Mouse (Mus musculus): Measurements from ENCODE around the gene Tmem95. TPM values are rescaled to one million over a fixed set of nuclear protein-coding genes. Genes with fewer than 3 reads are reported as not detected.
A peak's percentile ranks its signal among the peaks of the same experiment; 100 is the strongest.
"Not testable (repeated sequence)": the region's sequence is repeated elsewhere in the genome, so short reads cannot be mapped to it uniquely, and the experiment has no call there.

Tmem95 gene
- polyA plus RNA-seq, 2 experiments = not detected

DNA sequence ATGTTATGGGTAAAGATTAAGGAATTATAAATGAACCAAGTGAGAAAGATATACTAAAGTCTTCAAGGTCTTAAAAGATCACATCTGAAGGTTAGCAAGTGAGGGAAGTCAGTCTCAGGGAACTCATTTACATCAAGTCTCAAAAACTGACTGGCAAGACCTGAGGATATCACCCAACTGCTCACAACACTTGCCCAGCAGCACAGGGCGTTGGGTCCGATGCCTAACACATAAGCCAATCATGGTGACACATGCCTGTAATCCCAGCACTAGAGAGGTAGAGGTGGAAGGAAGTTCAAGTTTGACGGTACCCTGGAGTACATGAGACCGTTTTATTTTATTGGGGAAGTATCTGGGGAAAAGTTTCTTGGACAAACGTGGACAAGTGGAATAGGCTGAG lies 40.3 kb upstream of the Tmem95 start:
- no peaks in the 10 kb centered on the region for H3K9me3 ChIP-seq (ENCODE audit: control insufficient read depth, low read length)
- no peak for ATAC-seq (ENCODE audit: insufficient read depth)
- H3K4me3 ChIP-seq (ENCODE audit: insufficient read depth in 1 of 2, low read depth in 2 of 2, low read length in 2 of 2) = peak overlapping the region in 1 of 2 experiments; percentile 99; a peak in 2 of 4 replicates
- peaks cover 44% of the 10 kb centered on the region for H3K36me3 ChIP-seq (replicated peaks; ENCODE audit: control insufficient read depth, insufficient read depth, low read depth)
- H3K4me1 ChIP-seq (replicated peaks; ENCODE audit: control insufficient read depth in 2 of 2, insufficient read depth in 2 of 2, low read length in 1 of 2) = peaks cover 47 to 56% of the 10 kb centered on the region in 2 experiments
- no peaks in the 10 kb centered on the region for H3K27me3 ChIP-seq (ENCODE audit: control insufficient read depth, insufficient read depth, low read length)
- H3K27ac ChIP-seq = peak overlapping the region; percentile 95
- no peak for TF ChIP-seq EP300 (IDR thresholded peaks at IDR 0.05; ENCODE audit: low read depth)
- TF ChIP-seq CTCF (IDR thresholded peaks at IDR 0.05; ENCODE audit: low read depth) = no peak
- H3K4me2 ChIP-seq (ENCODE audit: low read depth) = peak overlapping the region; percentile 100
- H3K9ac ChIP-seq (replicated peaks) = peak overlapping the region; percentile 32; the same call in 1 of the 2 replicates
- DNase-seq (ENCODE audit: low read depth in 3 of 3, low spot score in 3 of 3) = no peak
- 68% methylated on average over 5 of the region's 5 CpGs for WGBS (ENCODE audit: insufficient replicate concordance)

DNA sequence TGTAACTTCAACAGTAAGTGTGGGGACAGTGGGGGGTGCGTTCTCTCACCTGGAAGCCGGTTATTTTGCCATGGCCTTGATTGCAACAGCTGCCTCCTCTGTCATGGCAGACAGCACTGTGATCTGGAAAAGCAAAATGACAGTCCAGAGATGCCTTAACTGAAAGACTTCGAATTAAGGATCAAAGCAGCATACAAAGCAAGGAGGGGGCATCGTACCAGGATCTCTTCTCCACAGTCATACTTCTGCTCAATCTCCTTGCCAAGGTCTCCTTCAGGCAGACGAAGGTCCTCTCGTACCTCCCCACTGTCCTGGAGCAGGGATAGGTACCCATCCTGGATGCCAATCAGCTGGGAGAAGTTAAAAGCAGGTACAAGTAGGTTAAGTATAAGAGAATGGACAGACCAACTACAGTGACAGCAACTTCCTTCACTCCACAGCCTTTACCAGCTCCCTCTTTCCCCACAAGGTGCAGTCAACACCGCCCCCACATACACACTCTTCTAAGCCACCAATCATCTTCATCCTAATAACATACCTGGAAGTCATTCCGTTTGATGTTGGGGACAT lies 39.6 kb upstream of the Tmem95 start:
- 62% methylated on average over 8 of the region's 8 CpGs for WGBS (ENCODE audit: insufficient replicate concordance)
- Histone ChIP-seq H3K36me3 (replicated peaks; ENCODE audit: control insufficient read depth, insufficient read depth, low read depth) (peaks cover 48% of the 10 kb centered on the region), H3K9ac (replicated peaks) (no peak overlapping the region), H3K4me1 (replicated peaks; ENCODE audit: control insufficient read depth in 2 of 2, insufficient read depth in 2 of 2, low read length in 1 of 2) (peaks cover 41 to 54% of the 10 kb centered on the region in 2 experiments), H3K27me3 (ENCODE audit: control insufficient read depth, insufficient read depth, low read length) (no peaks in the 10 kb centered on the region), H3K9me3 (ENCODE audit: control insufficient read depth, low read length) (no peaks in the 10 kb centered on the region), H3K4me2 (ENCODE audit: low read depth) (peak overlapping the region; percentile 100), H3K4me3 (ENCODE audit: insufficient read depth in 1 of 2, low read depth in 2 of 2, low read length in 2 of 2) (peak overlapping the region in 1 of 2 experiments; percentile 82; a peak in 3 of 4 replicates), H3K27ac (peak overlapping the region; percentile 95)
- DNase-seq (ENCODE audit: low read depth in 3 of 3, low spot score in 3 of 3) = no peak
- no peak for ATAC-seq (ENCODE audit: insufficient read depth)
- no peak for TF ChIP-seq CTCF (IDR thresholded peaks at IDR 0.05; ENCODE audit: low read depth)

DNA sequence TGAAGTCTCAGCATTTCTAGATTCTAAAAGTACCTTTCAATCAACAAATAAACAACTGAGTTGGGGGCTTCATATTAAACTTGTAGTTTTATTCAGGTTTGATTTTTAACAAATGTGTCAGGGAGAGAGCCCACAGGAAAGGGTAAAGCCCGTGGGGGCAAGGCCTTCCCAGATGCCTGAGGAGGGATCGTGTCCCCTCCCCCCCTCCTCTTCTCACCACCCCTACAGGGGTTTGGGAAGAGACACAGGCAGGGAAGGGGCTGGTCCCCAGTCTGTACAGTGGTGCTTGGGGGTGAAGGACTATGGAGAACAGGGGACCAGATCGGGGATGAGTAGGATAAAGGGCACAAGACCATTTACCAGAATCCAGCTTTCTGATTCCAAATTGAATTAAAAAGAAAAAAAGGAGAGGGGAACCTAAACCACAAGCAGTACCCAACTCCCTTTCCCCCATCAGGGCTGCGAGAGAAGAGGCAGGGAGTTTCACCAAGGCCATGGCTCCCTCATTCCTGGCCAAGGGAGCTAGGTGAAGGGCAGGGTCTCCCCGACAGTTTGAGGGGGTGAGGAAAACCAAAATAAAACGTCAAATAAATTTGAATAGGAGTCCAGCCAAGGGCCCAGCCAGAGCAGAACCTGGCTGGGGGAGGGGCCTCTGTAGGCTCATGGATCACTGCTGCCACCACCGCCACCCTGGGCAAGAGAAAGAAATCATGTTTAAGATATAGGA lies 39.0 kb upstream of the Tmem95 start:
- peak overlapping the region; percentile 100 for H3K4me2 ChIP-seq (ENCODE audit: low read depth)
- H3K4me1 ChIP-seq (replicated peaks; ENCODE audit: control insufficient read depth in 2 of 2, insufficient read depth in 2 of 2, low read length in 1 of 2) = peaks cover 36 to 51% of the 10 kb centered on the region in 2 experiments
- DNase-seq (ENCODE audit: low read depth in 3 of 3, low spot score in 3 of 3); H3K27me3 ChIP-seq (ENCODE audit: control insufficient read depth, insufficient read depth, low read length); ATAC-seq (ENCODE audit: insufficient read depth); H3K9me3 ChIP-seq (ENCODE audit: control insufficient read depth, low read length): not testable (repeated sequence)
- 19% methylated on average over 7 of the region's 7 CpGs for WGBS (ENCODE audit: insufficient replicate concordance)
- peak overlapping the region; percentile 92 for H3K9ac ChIP-seq (replicated peaks)
- peak overlapping the region; percentile 95 for H3K27ac ChIP-seq
- peaks cover 54% of the 10 kb centered on the region for H3K36me3 ChIP-seq (replicated peaks; ENCODE audit: control insufficient read depth, insufficient read depth, low read depth)
- peak overlapping the region; percentile 40 to 82 for H3K4me3 ChIP-seq (ENCODE audit: insufficient read depth in 1 of 2, low read depth in 2 of 2, low read length in 2 of 2)

DNA sequence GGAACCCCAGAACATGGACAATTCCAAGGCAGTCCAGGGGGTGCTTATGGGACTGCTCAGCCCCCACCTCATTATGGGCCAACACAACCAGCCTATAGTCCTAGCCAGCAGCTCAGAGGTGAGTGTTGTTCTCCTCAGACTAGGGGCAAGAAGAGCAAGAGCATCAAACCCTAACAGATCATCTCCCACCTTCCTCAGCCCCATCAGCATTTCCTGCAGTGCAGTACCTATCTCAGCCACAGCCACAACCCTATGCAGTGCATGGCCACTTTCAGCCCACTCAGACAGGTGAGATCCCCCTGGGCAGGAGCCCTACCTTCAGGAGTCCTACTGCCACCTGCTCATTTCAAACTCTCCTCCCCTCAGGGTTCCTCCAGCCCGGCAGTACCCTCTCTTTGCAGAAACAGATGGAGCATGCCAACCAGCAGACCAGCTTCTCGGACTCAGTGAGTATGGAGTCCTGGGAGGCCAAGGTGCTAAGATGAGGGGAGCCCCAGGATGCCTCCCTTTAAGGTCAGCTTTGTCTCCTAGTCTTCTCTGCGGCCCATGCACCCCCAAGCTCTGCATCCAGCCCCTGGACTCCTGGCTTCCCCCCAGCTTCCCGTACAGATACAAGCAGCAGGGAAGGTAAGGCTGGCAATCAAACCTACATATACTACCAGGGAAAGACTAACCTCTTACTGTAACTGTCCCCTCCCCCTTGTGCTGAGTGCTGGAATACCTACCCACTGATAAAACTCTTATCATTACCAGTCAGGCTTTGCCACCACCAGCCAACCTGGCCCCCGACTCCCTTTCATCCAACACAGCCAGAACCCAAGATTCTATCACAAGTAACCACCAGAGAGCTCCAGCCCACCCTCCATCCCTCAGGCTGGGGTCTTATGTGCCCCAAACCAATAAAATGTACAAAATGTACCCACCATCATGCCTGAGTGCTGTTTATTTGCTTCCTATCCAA lies 38.1 kb upstream of the Tmem95 start:
- H3K4me1 ChIP-seq (replicated peaks; ENCODE audit: control insufficient read depth in 2 of 2, insufficient read depth in 2 of 2, low read length in 1 of 2) = peaks cover 36 to 51% of the 10 kb centered on the region in 2 experiments
- DNase-seq (ENCODE audit: low read depth in 3 of 3, low spot score in 3 of 3) = peak; percentile 82 to 90 (median 87)
- peak overlapping the region; percentile 92 for H3K9ac ChIP-seq (replicated peaks)
- TF ChIP-seq CTCF (IDR thresholded peaks at IDR 0.05; ENCODE audit: low read depth) (peak; percentile 63), EP300 (IDR thresholded peaks at IDR 0.05; ENCODE audit: low read depth) (peak; percentile 92)
- H3K4me2 ChIP-seq (ENCODE audit: low read depth) = peak overlapping the region; percentile 100
- H3K9me3 ChIP-seq (ENCODE audit: control insufficient read depth, low read length) = no peaks in the 10 kb centered on the region
- H3K27me3 ChIP-seq (ENCODE audit: control insufficient read depth, insufficient read depth, low read length) = no peaks in the 10 kb centered on the region
- WGBS (ENCODE audit: insufficient replicate concordance) = 13% methylated on average over 5 of the region's 5 CpGs
- peak overlapping the region; percentile 82 to 90 for H3K4me3 ChIP-seq (ENCODE audit: insufficient read depth in 1 of 2, low read depth in 2 of 2, low read length in 2 of 2)
- peak overlapping the region; percentile 95 for H3K27ac ChIP-seq
- H3K36me3 ChIP-seq (replicated peaks; ENCODE audit: control insufficient read depth, insufficient read depth, low read depth) = peaks cover 61% of the 10 kb centered on the region
- peak; percentile 58 for ATAC-seq (ENCODE audit: insufficient read depth)

All from liver, embryonic 14.5 days (tissue).